Mouse (Mus musculus): ENCODE measurements around the gene Scaf1. TPM values are rescaled to one million over a fixed set of nuclear protein-coding genes. Genes with fewer than 3 reads are reported as not detected.

Scaf1 gene
- total and polyA plus RNA-seq, 3 experiments, result 17.7 to 81.5 (median 34.4) TPM

- no peak for DNase-seq (ENCODE audit: low read depth, low spot score)
- Histone ChIP-seq H3K79me2 (ENCODE audit: control insufficient read depth, insufficient read depth, low read length, poor library complexity) (0 out of 2 replicates have a peak, but pooled peaks cover 1% of the 10 kb centered on the region), H3K4me3 (ENCODE audit: control insufficient read depth in 1 of 2, insufficient read depth in 1 of 2, low read depth in 2 of 2, low read length in 2 of 2) (no peak overlapping the region), H3K9me3 (replicated peaks; ENCODE audit: insufficient read depth, low read length) (no peaks in the 10 kb centered on the region), H3K27me3 (ENCODE audit: control insufficient read depth in 1 of 2, insufficient read depth in 2 of 2, low read length in 2 of 2) (no peaks in the 10 kb centered on the region), H3K27ac (ENCODE audit: control insufficient read depth, low read depth, low read length) (no peak overlapping the region), H3K4me1 (ENCODE audit: control insufficient read depth in 1 of 2, insufficient read depth in 2 of 2, low read length in 2 of 2) (no peaks in the 10 kb centered on the region), H3K9ac (ENCODE audit: control insufficient read depth, low read depth, low read length, poor library complexity, severe bottlenecking) (no peak overlapping the region), H3K36me3 (ENCODE audit: control insufficient read depth in 1 of 2, insufficient read depth in 2 of 2, low read length in 2 of 2) (peaks cover 0 to 5% of the 10 kb centered on the region in 2 experiments; a peak in 3 of 4 replicates)
- TF ChIP-seq USF2 (IDR thresholded peaks at IDR 0.05; ENCODE audit: borderline replicate concordance in 1 of 2, insufficient read depth in 1 of 2, low read depth in 1 of 2, low read length in 2 of 2) (no peak), CHD1 (IDR thresholded peaks at IDR 0.05; ENCODE audit: low read depth, low read length) (no peak), NELFE (IDR thresholded peaks at IDR 0.05; ENCODE audit: low read depth, low read length) (no peak), ZMIZ1 (IDR thresholded peaks at IDR 0.05; ENCODE audit: low read depth, low read length) (no peak), RAD21 (IDR thresholded peaks at IDR 0.05; ENCODE audit: low read depth, low read length) (no peak), UBTF (IDR thresholded peaks at IDR 0.05; ENCODE audit: borderline replicate concordance, insufficient read depth, low read depth, low read length) (no peak), ZC3H11A (IDR thresholded peaks at IDR 0.05; ENCODE audit: low read depth, low read length) (no peak), ETS1 (IDR thresholded peaks at IDR 0.05; ENCODE audit: low read depth, low read length) (no peak), BHLHE40 (IDR thresholded peaks at IDR 0.05; ENCODE audit: borderline replicate concordance, low read depth, low read length) (no peak), MXI1 (IDR thresholded peaks at IDR 0.05; ENCODE audit: low read depth, low read length) (no peak), KAT2A (conservative IDR thresholded peaks at IDR 0.05; ENCODE audit: low read depth, low read length) (no peak), ZNF384 (IDR thresholded peaks at IDR 0.05; ENCODE audit: low read depth, low read length) (no peak), NRF1 (IDR thresholded peaks at IDR 0.05; ENCODE audit: insufficient read depth, low read depth, low read length, poor library complexity, severe bottlenecking) (no peak), MYB (IDR thresholded peaks at IDR 0.05; ENCODE audit: low read depth, low read length) (no peak), RCOR1 (IDR thresholded peaks at IDR 0.05; ENCODE audit: low read depth, low read length) (no peak)
Observed at GRCm38 (mm10) chr7:45045741-45046140, 29.6 kb upstream of the Scaf1 start.

GRCm38 (mm10) chr7:45043307-45043706 is 27.1 kb upstream of the Scaf1 start:
- H3K36me3 ChIP-seq (ENCODE audit: control insufficient read depth in 1 of 2, insufficient read depth in 2 of 2, low read length in 2 of 2), result peaks cover 0 to 5% of the 10 kb centered on the region in 2 experiments; a peak in 2 of 4 replicates
- DNase-seq (ENCODE audit: low read depth, low spot score), result no peak
- H3K4me3 ChIP-seq (ENCODE audit: control insufficient read depth in 1 of 2, insufficient read depth in 1 of 2, low read depth in 2 of 2, low read length in 2 of 2), result no peak overlapping the region
- no peak for TF ChIP-seq CHD2 (IDR thresholded peaks at IDR 0.05; ENCODE audit: low read length)
- no peak for TF ChIP-seq ELF1 (IDR thresholded peaks at IDR 0.05; ENCODE audit: low read depth, low read length)
- TF ChIP-seq SIN3A (IDR thresholded peaks at IDR 0.05; ENCODE audit: low read length), result no peak
- TF ChIP-seq CHD1 (IDR thresholded peaks at IDR 0.05; ENCODE audit: low read depth, low read length), result no peak
- TF ChIP-seq KAT2A (conservative IDR thresholded peaks at IDR 0.05; ENCODE audit: low read depth, low read length), result no peak
- no peak for TF ChIP-seq MYC (IDR thresholded peaks at IDR 0.05; ENCODE audit: low read depth, low read length)
- TF ChIP-seq MYB (IDR thresholded peaks at IDR 0.05; ENCODE audit: low read depth, low read length), result no peak
- TF ChIP-seq TCF12 (IDR thresholded peaks at IDR 0.05; ENCODE audit: low read depth, low read length), result no peak
- TF ChIP-seq USF1 (IDR thresholded peaks at IDR 0.05; ENCODE audit: low read depth, low read length), result no peak
- no peak for TF ChIP-seq MAZ (IDR thresholded peaks at IDR 0.05; ENCODE audit: low read depth, low read length)
- TF ChIP-seq EP300 (IDR thresholded peaks at IDR 0.05; ENCODE audit: low read depth in 1 of 2, low read length in 2 of 2), result no peak
- TF ChIP-seq ETS1 (IDR thresholded peaks at IDR 0.05; ENCODE audit: low read depth, low read length), result no peak
- TF ChIP-seq UBTF (IDR thresholded peaks at IDR 0.05; ENCODE audit: borderline replicate concordance, insufficient read depth, low read depth, low read length), result no peak
- no peak for TF ChIP-seq ZC3H11A (IDR thresholded peaks at IDR 0.05; ENCODE audit: low read depth, low read length)
- no peak for TF ChIP-seq NRF1 (IDR thresholded peaks at IDR 0.05; ENCODE audit: insufficient read depth, low read depth, low read length, poor library complexity, severe bottlenecking)
- TF ChIP-seq POLR2AphosphoS5 (IDR thresholded peaks at IDR 0.05; ENCODE audit: borderline replicate concordance, low read depth, low read length), result no peak
- no peak for TF ChIP-seq RCOR1 (IDR thresholded peaks at IDR 0.05; ENCODE audit: low read depth, low read length)
- no peak for TF ChIP-seq MXI1 (IDR thresholded peaks at IDR 0.05; ENCODE audit: low read depth, low read length)
- TF ChIP-seq NELFE (IDR thresholded peaks at IDR 0.05; ENCODE audit: low read depth, low read length), result no peak
- H3K27ac ChIP-seq (ENCODE audit: control insufficient read depth, low read depth, low read length), result no peak overlapping the region
- H3K27me3 ChIP-seq (ENCODE audit: control insufficient read depth in 1 of 2, insufficient read depth in 2 of 2, low read length in 2 of 2), result no peaks in the 10 kb centered on the region
- no peak overlapping the region for H3K9ac ChIP-seq (ENCODE audit: control insufficient read depth, low read depth, low read length, poor library complexity, severe bottlenecking)
- no peaks in the 10 kb centered on the region for H3K9me3 ChIP-seq (replicated peaks; ENCODE audit: insufficient read depth, low read length)
- no peaks in the 10 kb centered on the region for H3K4me1 ChIP-seq (ENCODE audit: control insufficient read depth in 1 of 2, insufficient read depth in 2 of 2, low read length in 2 of 2)
- no peaks in the 10 kb centered on the region for H3K79me2 ChIP-seq (ENCODE audit: control insufficient read depth, insufficient read depth, low read length, poor library complexity)

Data from MEL (cell line).